Mouse (Mus musculus): ENCODE measurements around the gene Ptges2.
"Not testable (repeated sequence)": the region's sequence is repeated elsewhere in the genome, so short reads cannot be mapped to it uniquely, and the experiment has no call there.

Ptges2 gene

DNA sequence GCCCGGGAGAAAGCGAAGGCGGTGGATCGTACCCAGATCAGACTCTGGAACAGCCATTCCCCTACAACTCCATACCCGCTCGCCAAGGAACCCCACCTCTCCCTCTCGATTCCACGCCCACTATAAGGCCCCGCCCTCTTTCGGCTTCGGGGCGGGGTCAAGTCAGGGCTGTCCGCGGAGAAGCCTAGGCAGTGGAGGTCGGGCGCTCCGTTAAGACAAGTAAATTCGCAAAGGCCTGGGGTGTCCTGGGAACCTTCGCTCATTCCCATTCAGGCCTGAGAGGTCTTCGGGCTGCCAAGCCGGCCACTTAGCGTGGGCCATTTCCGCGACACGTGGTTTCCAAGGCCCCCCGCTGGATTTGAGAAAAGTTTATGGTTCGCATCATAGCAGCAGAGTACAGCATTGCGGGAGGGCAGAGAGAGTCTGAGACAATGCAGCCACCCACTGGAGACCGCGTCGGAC lies at the start of gene Ptges2:
TSS of gene Ptges2 (plus strand) at position 413 of the 462 bp plus-strand sequence.
- peak; percentile 92 for DNase-seq

DNA sequence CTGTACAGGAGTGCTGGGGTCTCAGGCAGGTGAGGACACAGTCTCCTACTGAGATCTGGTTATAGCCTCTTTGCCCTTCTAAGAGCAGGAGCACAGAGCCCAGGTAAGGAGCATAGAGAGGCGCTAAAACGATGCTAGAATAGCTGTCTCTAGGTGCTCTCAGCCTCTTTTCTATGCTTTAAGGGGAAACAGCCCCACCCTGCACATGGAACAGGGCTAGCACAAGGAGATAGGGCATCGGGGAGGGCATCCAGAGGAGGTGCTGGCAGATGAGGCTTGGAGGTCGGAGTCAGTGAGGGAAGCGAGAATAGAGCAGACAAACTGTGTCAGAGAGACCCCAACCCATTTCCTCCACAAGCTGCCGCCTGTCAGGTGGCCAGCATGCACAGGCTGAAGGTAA lies 48.7 kb upstream of the Ptges2 start:
- no peak for DNase-seq

DNA sequence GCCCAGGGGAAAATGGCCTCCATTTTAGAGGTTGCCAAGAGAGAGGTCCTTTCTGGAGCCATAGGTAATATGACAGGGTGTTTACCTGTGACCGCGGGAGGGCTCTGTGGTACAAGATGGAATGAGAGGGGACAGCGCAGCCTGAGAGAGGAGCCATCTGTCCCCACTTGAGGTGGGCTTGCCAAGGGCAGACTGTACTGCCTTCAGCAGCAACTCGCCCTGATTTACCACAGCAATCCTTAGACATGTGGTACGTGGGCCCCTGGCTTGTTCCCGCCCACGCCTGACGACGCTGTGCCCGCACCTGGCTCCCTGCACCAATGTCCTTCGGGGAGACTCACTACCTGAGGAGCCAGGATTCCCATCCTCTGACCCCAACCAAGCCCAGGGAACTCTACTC lies 47.4 kb upstream of the Ptges2 start:
- peak; percentile 79 for DNase-seq

DNA sequence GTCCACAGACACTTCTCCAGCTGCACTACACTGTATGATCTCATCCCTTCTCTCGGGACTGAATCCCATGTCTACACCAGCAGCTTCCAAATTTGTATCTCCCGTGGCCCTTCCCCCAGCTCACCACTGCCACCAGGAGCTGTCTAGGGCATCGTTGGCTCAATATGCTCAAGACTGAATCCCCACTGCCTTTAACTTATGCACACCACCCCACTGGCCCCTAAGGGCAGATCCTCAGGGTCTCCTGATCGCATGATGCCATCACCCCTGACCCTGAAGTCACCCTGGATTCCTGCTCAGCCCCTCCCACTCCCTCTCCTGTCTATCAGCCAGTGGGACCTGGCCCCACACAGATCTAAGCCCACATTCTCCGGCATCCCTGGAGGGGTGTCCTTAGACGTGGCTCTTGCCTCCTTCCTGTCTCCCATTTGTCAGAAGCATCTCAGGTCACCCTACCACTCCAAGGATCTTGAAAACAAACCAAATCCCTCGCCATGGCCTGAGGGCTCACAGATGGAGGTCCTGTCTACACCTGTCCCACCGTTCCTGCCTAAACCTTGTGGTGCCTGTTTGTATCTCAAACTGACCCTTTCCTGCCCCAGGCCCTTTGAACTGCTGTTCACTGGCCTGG lies 46.0 kb upstream of the Ptges2 start:
- peak; percentile 62 for DNase-seq

DNA sequence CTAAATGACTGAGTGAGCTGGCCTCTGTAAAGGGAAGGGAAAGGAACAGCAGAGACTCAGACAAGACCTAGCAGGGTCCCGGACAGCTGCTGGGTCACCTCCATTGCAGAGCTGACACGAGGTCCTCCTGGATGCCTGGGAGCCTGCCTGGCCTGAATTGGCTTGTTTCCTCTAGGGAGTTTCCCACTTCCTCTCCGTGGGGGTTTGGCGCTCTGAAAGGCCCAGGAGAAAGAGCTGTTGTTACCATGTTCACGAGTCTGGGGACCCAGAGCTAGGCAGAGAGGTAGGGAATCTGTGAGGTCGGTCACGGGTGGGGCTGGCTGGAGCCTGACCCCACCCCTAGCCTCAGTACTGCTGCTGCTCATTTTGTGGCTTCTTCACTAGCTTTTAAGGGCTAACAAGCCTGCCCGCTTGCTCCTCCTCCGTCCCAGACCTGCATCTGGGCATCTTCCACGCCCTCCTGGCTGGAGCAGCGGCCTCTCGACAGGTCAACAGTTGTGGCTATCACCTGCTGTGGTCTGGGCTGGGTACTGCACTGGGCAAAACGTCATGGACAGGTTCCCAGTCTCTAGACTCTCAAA lies 45.1 kb upstream of the Ptges2 start:
- no peak for DNase-seq

DNA sequence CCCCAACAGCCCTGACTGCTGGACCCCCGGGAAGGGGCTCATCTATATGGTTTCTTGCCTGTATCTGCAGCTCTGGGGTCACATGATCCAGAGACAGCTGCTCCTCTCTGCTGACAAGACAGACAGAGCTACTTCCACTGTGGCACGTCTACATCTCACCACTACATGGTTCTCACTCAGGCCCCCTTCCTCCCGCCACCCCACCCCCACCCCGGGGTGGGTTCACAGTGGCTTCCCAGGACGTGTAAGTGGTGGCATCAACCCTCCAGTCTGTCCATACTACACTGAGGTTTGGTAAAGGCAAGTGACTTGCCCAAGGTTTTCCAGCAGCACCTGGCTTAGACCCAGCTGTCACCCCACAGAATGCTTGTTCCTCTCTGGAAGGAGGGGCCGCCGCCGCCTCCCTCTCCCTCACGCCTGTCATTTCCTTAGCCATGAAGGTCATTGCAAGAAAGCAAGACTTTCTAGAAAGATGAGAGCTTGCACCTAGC lies 44.2 kb upstream of the Ptges2 start:
- DNase-seq = peak; percentile 41

DNA sequence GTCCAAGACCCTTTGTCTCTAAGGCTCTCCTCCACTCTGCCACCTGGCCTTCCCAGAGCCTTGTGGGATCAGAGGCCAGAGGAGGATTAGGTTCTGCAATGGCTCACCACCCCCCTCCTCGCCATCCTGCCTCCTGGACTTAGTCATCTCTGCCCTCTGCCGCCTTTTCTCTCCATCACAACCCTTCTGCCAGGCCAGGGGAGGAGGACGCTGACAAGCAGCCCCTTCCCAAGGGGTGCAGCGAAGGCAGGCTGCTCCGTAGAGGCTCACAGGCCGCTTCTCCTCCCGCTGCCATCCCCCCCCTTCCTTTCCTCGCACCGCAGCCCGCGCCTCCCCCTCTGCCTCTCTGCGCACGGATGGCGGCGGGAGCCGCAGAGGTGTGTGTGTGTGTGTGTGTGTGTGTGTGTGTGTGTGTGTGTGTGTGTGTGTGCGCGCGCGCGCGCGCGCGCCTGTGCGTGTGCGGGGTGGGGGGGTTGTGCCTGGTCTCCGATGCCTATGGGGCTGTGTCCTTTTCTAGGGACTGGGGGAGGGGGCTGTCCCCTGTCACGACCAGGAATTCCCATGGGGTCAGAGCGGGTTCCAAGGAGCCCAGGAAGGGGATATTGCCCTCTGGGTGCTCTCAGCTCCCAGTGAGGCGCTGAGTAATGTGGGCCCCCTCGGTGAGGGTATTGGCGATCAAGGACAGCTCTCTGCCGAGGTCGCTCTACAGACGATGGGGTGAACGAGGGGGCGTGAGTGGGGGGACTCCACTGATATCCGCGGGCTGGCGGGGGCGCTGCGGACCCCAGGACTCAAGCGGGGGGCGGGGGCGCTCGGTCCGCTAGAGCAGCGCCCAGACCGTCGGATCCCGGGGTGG lies 43.3 kb upstream of the Ptges2 start, which contains the start of gene Ciz1:
TSS of gene Ciz1 (plus strand) at position 177 of the 856 bp plus-strand sequence.
- DNase-seq = peak; percentile 62

DNA sequence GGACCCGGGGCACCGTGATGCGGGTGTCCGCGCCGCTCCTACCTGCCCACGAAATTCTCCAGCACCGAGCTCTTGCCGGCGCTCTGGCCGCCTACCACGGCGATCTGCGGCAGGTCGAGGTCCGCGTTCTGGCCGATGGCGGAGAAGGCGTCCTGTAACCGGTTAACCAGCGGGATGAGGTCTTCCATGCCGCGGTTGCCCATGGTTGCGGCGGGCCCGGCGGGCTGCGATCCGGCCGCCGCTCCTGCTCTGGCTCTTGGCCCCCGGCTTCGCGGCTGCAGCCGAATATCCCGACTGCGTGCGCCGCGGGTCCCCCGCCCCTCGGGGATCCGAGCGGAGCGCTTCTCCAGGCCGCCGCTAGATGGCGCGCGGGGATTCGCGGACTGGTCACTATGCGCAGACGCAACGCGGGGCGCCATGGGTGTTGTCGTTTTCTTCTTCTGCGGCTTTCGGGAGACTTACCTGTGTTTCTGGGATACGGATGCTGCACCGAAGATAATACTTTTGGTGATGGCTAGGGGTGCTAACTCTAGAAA lies 42.6 kb upstream of the Ptges2 start, which contains the start of gene Dnm1:
TSS of gene Dnm1 (minus strand) at position 332 of the 536 bp plus-strand sequence.
- peak; percentile 93 for DNase-seq

DNA sequence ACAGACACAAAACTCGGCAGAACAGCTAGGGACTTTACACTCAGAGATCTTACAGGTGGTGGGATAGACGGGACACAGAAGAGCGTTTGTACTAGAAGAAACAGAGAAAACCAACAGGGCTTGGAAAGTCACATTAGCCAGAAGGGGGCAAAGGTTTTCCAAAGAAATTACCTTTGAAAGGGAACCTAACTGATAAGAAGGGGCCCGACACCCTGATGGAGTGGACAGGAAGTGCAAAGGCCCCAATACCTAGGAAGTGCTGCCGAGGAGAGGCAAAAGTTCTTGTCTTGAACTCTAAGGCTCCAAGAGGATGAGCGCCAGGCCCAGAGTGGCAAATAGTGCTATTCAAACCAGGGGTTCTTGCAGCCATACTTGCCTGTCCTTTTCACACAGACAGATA lies 41.9 kb upstream of the Ptges2 start:
- DNase-seq = no peak

DNA sequence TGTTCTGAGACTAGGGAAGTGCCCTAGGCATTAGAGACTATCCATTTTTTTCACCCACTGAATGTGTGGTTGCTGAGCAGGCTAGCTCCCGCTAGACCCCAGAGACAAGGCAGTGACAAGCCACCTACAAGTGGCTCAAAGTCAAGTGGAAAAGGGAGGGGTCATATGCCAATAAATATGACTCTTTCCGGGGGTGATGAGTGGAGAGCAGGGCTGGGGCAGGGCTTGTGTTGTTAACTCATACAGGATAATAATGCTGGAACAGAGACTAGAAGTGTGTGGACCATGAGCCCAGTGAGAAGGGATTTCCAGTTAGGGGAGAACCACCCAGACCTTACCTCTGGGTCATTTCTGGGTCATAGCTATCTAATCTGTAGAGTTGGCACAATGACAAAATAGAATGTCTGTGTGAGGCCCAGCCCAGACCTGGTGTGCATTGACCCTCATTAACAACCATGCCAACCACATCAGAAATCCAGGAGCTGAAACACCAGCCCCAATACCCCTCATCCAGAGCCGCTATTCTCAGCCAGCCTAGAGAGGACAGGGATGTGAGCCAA lies 41.3 kb upstream of the Ptges2 start:
- DNase-seq = no peak

DNA sequence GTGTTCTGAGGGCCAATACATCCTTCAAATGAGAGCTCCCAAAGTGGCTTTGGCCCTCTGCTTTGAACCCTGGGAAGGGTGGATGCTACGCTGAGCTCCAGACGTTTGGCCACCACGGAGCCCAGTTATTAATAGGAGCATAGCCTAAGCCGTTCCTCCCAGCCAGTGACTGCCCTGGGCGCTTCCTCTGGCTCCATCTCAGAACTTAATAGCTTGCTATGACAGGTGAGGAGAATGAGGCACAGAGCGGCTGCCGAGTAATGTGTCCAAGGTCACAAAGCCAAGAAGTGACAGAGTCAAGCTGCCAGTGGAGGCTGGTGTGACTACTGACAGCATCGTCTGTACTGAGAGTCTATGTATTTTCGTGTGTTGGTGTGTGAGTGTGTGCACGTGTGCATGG lies 39.5 kb upstream of the Ptges2 start:
- no peak for DNase-seq

DNA sequence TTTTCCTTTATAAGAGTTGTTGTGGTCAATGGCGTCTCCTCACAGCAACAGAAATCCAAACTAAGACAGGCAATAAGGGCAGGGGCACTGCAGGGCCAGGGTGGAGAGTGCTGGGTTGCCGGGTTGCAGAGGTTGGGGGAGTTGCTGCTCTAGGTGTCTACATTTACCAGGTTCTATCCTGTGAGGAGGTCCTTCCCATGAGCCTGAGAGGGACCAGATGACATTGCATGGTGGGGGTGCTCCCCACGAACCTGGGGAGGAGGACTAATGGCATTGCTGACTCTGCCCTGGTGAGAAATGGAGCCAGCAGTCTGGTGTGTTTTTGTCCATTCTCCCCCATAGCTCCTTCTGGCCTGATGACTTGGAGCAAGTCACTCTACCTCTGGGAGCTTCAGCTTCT lies 38.0 kb upstream of the Ptges2 start:
- DNase-seq = no peak

DNA sequence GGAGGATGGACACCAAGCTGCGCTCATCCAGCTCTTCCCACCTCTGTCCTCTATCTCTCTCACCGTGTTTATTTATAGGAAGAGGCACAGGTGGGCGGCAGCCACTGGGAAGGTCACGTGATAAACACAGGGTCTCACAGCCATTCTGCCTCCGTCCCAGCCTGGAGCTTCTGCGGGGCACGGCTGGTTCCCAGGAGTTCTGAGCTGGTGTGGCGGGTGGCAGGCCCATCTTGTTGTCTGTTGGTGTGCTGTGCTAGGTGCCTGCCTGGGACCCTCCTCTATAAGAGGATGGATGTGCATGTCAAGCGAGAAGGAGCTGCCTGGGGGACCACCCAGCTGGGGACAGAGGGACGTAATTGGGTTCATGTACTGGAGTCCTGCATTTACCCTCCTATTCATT lies 37.3 kb upstream of the Ptges2 start:
- no peak for DNase-seq

DNA sequence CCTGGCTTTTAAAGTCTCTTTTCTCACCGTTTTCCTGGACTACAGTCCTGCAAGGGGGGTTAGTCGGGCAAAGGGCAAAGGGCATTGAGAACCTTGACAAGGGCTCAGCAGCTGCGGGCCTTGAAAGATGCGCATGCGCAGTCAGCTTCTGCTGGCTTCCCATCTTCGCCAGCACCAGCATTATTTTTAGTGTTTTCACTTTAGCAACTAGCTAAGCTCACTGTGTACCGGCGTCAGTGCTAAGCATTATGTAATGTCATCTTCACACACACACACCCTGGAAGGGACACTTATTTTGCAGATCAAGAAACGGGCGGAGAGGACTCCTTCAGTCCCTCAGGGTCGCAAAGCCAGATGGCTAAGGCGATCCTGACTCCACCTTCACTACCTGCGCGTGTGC lies 35.0 kb upstream of the Ptges2 start:
- DNase-seq = peak; percentile 88

DNA sequence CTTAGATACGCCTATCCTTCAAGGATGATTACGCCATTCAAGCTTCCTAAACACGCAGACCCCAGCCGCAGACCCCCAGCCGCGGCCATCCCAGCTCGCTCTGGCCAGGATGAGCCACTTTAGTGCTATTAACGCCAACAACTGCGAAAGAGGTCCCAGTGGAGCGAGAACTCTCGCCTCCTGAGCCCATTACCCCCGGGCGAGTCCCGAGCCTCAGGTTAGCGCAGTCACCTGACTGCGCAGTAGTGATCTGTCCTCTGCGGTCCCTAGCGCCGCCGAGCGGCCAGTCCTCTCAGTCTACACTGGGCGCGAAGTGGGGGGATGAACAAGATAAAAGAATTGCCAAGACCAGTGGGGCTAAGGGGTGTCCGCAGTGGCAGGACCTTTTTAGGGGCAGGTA lies 34.3 kb upstream of the Ptges2 start:
- DNase-seq = peak; percentile 81

DNA sequence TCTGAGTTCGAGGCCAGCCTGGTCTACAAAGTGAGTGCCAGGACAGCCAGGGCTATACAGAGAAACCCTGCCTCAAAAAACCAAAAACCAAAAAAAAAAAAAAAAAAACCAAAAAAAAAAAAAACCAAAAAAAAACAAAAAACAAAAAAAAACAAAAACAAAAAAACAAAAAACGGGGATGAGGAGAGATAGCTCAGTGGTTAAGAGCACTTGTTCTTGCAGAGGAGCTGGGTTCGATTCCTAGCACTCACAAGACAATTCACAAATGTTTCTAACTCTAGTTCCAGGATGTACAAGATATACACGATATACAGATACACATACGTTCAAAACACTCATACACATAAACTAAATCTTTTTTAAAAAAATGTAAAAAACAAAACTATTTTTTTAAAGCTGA lies 33.4 kb upstream of the Ptges2 start:
- not testable (repeated sequence) for DNase-seq

DNA sequence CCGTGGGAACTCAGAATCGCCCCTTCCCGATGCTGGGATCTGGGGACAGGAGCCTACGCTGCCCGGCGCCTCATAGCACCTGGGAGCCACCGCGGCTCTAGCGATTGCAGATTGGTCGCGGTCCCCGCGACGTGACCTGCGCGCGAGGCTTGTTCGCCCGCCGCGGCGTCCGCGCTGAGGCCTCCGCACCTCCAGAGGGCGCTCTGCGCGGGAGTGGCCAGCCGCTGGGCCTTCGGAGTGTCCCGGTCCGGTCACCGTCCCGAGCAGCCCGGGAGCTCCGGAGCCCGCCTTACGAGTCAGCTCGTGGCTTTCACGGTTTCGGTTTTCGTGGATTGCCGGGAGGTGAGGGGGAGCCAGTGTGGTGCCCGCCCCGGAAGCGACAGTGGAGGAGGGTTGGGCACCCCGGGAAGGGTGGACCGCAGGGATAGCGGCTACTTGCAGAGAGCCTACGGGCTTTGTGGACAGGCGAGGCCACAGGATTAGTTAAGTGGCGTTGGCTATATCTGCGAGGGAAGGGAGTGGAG lies 32.8 kb upstream of the Ptges2 start:
- peak; percentile 91 for DNase-seq

DNA sequence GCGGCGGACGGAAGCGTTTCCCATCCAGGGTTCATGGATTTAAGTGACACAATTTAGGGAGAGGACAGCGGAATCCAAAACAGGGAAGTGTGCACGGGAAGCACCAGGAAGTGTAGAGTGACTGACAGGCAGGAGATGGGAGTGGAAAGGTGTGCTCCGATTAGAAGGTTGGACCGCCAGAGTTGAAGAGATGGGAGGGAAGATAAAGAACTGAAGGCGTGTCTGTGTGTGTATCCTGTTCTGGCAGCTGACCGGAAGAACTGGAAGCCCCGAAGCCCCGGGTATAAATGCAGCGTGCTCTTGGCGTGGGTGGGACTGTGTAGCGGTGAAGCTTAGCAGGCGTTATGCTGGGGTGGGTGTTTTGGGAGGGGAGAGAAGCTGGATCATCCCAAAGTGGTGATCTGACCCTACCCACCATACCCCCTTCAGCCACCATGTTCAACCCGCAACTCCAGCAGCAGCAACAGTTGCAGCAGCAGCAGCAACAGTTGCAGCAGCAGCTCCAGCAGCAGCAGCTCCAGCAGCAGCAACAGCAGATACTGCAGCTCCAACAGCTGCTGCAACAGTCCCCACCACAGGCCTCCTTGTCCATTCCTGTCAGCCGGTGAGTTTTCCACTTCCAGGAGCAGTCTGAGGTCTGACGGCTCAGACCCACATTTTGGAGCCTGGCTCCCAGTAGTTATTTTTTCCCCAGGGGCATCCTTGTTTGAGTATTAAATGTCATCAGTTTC lies 32.2 kb upstream of the Ptges2 start:
- no peak for DNase-seq

DNA sequence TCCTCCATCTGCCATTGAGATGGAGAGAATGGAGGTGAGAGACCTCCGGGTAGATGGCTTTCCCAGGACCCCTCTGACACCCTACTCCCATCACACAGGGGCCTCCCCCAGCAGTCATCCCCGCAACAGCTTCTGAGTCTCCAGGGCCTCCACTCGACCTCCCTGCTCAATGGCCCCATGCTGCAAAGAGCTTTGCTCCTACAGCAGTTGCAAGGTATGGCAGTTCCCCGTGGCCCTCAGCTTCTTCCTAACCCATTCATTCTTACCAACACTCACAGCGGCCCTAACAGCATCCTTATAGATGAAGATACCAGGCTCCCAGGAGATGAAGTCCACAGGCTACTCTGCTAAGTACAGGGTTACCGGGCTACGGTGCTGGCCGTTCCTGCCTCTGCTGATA lies 31.6 kb upstream of the Ptges2 start:
- no peak for DNase-seq

DNA sequence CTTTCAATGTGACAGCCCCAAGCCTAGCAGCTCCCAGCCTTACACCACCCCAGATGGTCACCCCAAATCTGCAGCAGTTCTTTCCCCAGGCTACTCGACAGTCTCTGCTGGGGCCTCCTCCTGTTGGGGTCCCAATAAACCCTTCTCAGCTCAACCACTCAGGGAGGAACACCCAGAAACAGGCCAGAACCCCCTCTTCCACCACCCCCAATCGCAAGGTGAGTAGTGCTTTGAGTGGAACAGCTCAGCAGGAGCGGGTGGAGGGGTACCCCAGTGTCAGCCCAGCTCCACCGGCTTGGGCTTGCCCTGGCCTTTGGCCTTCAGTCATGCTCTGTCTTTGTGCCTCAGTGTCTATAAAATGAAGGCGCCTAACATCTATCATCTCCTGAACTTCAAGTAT lies 28.4 kb upstream of the Ptges2 start:
- no peak for DNase-seq

DNA sequence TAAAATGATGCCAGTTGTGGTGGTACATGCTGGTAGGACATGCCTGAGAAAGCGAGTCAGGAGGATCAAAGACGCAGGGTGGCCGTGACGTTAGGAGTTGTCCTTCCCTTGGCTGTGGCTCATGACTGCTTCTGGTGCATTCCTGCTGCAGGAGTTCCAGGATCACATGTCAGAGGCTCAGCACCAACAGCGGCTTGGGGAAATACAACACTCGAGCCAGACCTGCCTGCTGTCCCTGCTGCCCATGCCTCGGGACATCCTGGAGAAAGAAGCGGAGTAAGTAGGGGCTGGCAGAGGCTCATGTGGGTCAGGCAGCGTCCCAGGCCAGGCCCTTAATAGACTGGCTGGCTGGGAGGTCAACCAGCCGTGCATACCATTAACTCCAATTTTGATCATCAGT lies 21.5 kb upstream of the Ptges2 start:
- DNase-seq = no peak

DNA sequence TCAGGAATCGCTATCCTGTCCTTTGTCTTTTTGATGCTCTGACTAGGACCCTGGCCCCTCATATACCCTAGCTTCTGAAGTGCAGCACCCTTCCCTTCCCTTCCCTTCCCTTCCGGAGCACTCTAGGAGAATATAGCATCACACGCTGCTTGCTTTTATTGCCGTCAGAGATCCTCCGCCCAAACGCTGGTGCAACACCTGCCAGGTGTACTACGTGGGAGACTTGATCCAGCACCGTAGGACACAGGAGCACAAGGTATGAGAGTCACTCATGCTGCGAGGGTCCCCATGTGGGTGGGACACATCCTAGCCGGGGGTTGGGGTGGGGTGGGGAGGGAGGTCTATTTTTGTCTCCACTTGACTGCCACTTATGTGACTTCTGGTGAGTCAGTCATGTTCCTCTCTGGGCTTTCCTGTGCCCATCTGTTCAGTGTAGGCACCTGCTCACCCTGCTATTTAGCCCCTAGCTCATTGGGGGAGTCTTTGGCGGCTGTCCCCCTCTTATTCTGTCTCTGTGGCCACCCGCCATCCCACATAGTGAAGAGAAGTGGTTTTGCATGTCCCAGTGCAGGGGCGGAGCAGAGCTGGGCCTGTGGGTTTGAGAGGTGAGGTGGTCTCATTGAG lies 20.3 kb upstream of the Ptges2 start:
- DNase-seq = no peak
